Mouse (Mus musculus): Measurements from ENCODE around the gene Kif5c.

Kif5c gene

GRCm38 (mm10) chr2:49749730-49750576 is 130.9 kb downstream of the Kif5c start:
- DNase-seq: no peak

- no peak for DNase-seq
These were observed 132.6 kb downstream of the Kif5c start for GRCm38 (mm10) chr2:49751544-49752210.

DNA sequence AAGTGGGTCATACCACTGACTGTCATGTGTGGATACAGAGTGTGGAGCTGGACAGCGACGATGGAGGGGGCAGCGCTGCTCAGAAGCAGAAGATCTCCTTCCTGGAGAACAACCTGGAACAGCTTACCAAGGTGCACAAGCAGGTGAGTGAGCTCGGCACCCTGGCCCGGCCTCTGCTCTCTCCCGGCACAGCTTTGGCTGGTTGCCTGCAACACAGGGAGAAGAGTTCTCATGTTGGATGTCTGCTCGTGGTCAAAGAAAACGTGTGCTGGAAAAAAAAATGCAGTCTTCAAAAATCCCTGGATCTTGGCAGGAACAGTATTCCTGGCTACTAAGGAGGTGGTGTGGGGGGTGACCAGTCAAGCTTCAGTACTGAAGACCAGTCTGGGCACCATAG is 133.1 kb downstream of the Kif5c start:
- DNase-seq: no peak

- no peak for DNase-seq
These were observed 134.0 kb downstream of the Kif5c start for GRCm38 (mm10) chr2:49753062-49753461.

DNA sequence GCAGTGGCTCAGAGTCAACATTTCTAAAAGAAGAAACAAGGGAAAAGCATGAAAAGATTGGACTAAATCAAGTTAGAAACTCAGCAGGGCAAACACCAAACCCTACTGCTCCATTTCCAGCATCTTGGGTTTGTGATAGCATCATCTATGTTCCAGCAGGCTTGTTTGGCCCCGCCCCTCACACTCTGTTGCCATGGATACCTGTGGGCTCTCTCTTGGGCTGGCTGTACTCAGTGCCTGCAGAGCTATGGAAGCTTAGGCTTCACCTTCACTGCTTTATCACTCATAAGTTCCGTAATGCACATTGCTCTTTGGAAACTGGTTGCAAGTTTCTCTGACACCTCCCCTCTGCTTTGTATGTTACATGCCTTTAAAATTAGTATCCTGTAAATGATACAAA is 136.0 kb downstream of the Kif5c start:
- peak; percentile 30 to 35 for DNase-seq

DNA sequence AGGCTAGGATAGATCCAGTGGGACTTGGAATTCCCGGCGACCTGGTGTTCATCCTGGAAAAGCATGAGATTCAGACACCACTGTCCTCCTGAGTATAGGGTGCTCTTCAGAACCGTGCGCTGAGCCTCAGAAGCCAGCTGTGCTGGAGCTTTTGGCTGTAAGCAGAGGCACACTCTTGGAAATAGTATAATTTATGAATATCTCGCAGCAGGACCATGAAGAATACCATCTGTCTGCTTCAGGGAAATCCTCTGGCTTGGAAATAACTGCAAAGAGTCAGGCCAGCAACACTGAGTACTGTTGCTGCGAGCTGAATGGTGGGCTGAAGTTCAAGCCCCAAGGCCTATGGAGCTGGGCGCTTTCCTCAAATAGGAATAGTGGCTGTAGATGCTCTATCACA is 138.5 kb downstream of the Kif5c start:
- no peak for DNase-seq

GRCm38 (mm10) chr2:49764331-49764946 is 145.3 kb downstream of the Kif5c start:
- DNase-seq: peak in 1 of 2 experiments; percentile 19

GRCm38 (mm10) chr2:49768916-49769315 is 149.8 kb downstream of the Kif5c start:
- no peak for DNase-seq

DNA sequence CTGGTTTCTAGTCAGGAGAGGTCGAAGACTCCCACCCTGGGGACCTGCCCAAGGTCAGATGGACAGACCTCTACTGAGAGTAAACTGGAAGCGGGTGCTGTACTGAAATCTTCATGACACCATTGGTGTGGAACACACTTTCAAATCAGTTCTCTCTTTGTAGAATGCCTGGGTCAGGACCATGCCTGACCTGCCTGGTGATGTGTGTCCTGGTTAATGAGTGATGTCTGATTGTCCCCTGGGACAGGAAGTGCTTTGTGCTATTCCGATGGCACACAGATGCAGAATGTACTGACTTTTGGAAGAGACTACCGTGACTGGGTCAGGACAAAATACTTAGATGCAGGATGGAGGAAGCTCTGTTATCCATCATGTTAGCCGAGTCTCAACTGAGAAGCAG is 151.3 kb downstream of the Kif5c start:
- no peak for DNase-seq

GRCm38 (mm10) chr2:49771172-49771571 is 152.1 kb downstream of the Kif5c start:
- DNase-seq: peak; percentile 10 to 18

DNA sequence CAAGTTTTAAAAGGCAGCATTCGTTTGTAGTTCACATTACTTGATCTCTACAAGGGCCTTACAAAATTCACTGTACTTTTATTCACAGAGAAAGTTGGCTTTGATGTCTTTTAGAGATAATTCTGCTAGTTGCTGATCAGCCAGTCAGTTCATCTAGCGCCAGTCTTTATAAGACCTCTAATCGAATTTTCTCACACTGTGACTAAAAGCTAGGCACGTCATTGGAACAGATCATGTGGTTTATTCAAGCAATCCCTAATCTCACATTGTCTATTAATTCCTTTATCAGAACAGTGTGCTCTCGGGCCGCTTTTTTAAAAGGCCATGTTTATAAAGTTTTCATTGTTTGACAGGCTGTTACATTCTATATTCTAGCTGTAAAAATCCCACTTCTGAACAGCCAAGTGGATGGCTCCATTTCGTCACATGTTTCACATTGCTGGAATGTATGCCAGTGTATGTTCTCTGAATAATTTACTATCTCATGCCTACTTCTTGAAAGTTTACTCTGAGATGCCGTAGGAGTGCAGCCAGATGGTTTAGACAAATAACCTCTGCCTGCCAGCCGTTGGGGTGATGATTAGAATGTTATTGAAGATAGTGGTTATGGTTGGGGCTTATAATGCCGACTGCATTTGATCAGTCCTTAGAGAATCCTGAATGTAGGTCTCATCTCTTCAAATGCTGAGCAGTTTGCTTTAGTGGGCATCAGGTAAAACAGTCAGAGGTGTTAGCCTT is 154.3 kb downstream of the Kif5c start:
- no peak for DNase-seq

GRCm38 (mm10) chr2:49774180-49774579 is 155.1 kb downstream of the Kif5c start:
- no peak for DNase-seq

GRCm38 (mm10) chr2:49775187-49775586 is 156.1 kb downstream of the Kif5c start:
- no peak for DNase-seq

- DNase-seq: peak; percentile 10 to 15
These were observed 156.6 kb downstream of the Kif5c start for GRCm38 (mm10) chr2:49775735-49776134.

DNA sequence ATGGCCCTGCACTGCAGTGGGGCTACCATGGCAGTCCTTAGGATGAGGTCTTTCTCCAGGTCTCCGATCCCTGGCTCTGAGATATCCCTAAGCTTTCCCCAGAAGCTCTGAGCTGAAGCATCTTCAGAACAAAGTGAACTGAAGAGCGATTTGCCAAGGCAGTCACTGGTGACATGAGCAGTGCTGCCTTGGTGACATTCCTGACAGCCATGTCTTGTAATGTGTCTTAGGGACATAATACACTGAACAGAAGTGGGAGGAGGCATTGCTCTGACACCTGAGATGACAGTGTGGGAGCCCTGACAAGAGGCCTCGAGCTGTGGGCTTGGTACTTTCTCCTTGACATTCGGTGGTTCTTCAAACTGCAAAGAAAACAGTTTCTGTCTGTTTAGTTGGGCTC is 157.3 kb downstream of the Kif5c start:
- no peak for DNase-seq

DNA sequence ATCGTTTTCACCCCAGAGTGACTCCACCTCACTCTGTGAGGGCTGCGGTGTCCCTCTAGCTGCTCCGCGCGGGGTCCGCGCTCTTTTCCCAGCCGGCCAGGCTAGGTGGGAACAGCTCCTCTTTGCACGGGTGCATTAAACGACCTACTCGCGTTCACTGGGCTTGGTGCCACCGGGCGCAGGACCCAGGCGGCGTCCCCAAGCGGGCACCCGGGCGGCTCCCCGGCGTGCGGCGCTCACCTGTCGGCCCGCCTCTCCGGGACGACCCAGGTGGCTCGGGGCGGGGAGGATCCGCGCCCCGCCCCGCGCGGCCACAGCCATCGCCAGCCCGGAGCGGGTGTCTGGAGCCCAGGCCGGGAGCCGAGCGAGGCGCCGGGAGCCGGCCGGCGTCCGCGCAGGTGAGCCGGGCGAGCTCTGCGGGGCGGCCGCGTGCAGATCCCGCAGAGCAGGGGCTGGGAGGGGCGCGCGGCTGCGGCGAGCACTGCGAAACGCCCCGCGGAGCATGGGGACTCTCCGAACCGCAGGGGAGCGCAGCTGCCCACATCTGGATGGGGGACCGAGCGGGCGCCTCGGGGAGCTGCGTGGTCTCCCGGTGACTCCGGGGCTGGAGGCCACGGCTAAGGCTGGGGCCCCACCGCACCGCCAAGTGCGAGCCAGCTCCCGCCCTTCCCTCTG is 168.4 kb downstream of the Kif5c start, which contains the start of gene Lypd6b:
Gene Lypd6b (plus strand): TSS at position 313 of the 675 bp plus-strand sequence.
- peak in 1 of 2 experiments; percentile 17 for DNase-seq

GRCm38 (mm10) chr2:49788051-49788418 is 168.9 kb downstream of the Kif5c start:
- peak in 1 of 2 experiments; percentile 5 for DNase-seq

DNA sequence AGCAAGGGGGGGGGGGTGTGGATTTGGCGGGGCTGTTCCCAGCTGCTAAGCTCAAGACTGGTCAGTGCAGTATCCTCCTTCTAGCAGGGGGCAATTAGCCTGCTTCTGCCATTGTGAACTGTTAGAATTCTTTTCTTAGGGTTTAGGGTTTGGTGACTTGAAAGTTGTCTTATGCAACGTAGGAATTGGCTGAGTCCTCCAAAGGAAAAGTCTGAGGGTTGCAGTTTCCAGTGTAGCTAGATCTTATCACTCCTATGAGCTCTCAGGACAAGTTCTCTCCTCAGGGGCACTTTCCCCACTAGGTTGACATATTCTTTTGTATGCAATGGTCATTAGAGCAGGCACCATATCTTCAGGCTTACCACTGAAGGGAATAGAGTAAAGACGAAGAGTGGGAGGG is 169.5 kb downstream of the Kif5c start:
- no peak for DNase-seq

DNA sequence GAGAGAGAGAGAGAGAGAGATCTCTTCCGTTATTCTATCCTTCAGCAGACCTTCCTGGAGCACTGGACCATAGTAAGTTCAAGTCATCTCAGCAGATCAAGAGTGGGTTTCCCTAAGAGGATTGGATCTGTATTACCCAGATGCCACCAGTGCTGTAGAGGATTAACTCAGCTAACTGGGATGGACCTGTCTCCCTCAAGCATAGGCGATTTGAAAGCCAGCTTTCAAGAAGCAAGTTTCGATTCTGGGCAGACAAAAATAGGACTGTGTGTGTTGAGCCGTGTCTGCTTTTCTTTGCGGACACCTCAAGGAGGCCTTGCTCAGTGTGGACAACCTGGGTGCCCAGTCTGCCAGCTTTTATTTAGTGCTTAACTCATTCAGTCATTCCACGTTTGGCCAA is 170.0 kb downstream of the Kif5c start:
- no peak for DNase-seq

DNA sequence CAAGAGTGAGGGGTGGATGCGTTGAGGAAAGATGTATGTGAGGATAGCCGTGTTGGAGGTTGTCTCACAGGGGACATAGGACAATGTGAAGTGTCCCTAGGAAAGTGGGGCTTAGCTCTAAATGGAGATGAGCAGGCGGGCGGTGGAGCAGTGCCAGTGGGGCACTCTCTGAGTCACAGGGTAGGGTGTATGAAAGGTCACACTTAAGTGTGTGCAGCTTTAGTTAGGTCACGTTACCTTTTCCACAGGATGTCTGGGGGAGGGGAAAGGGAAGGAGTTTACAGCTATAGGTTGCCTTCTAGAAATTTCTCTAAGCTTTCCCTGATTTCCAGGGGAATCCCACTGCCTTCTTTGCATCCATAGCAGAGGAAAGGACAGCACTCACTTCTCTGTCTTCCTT is 170.4 kb downstream of the Kif5c start:
- DNase-seq: no peak

DNA sequence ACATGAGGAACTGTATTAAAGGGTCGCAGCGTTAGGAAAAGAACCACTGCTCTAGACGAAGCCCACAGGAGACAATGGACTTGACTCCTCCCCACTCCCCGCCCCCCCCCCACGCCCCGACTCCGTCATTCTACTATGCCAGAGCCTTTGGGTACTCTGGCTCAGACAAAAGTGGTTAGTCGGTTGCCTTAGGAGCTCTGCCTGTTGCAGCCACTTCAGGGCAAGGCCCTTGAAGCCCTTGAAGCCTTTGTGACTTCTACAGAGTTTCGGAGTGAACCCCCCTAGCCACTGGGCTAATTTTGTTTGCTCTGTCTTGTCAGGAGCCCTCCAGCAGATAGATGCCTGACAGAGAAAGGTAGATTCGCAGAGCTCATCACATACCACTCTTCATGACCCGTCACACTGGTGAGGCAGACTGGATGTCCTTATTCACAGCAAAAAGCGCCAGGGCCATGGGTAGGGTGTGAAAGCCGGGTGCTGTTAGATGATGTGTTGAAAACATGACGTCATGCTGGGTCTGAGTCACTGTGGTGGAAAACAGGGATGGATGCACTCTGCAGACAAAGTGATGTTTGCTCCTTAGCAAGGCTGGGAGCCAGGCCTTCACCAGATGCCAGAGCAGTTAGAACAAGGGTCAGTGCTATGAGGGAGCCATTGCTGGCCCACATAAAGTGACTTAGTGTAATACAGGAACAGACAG is 178.5 kb downstream of the Kif5c start:
- DNase-seq: no peak

- DNase-seq: no peak
These were observed 185.3 kb downstream of the Kif5c start for GRCm38 (mm10) chr2:49804448-49804847.
